Mouse (Mus musculus) brain, embryonic 18.5 days (tissue): ENCODE results near the gene Mfrp.

ENCODE experiments used
- DNase-seq: peaks from one replicate; pipeline ENCODE4 v3.0.0-alpha.2; 2012; ENCODE audit warnings: low read depth, low spot score

Gene Mfrp

GRCm38 (mm10) chr9:44129633-44130032, 28.1 kb downstream of the Mfrp start:
- DNase-seq = no peak

- DNase-seq = no peak
Observed at GRCm38 (mm10) chr9:44130034-44130433, 28.5 kb downstream of the Mfrp start.

GRCm38 (mm10) chr9:44130581-44131275, 29.2 kb downstream of the Mfrp start:
- no peak for DNase-seq

GRCm38 (mm10) chr9:44131276-44131590, 29.7 kb downstream of the Mfrp start:
- DNase-seq = no peak

- DNase-seq = no peak
Observed at GRCm38 (mm10) chr9:44132200-44132599, 30.7 kb downstream of the Mfrp start.

- DNase-seq = no peak
Observed at GRCm38 (mm10) chr9:44133287-44133686, 31.8 kb downstream of the Mfrp start.

DNA sequence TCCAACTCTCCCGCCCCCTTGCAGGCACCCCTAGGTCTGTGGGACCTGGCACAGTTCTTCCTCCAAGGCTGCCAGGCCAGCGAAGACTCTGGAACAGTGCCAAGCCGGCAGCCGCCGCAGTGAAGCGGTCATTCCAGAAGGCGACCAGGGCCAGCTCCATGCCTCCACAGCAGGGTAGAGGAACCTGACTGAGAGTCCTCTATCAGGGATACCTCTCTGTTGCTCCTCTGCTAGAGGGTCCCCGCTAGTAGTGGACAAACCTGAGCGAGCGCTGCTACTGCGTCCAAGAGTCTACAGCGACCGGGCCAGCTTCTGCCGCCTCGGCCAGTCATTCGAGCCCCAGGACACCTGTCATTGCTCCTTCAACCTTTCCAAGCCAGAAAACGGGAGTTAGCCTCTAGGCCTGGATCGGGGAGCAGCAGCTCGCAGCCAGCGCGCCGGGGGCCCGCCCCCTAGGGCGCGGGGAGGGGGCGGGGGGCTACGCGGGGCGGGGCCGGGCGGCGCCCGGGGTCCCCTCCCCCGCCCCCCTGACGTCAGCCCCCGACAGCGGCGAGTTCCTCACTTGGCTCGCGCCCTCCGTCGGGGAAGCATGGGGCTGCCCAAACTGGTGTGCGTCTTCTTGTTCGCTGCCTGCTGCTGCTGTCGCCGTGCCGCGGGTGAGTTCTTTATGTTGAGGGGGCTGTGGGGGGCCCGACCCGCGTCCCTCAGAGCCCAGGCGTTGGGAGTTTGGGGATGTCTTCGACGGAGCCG, 32.7 kb downstream of the Mfrp start, which contains the start of gene Mcam:
Gene Mcam (plus strand): TSS at position 369 of the 750 bp plus-strand sequence.
- DNase-seq = no peak

- DNase-seq = no peak
Observed at GRCm38 (mm10) chr9:44134851-44135730, 33.6 kb downstream of the Mfrp start.

- no peak for DNase-seq
Observed at GRCm38 (mm10) chr9:44135731-44136411, 34.3 kb downstream of the Mfrp start.

GRCm38 (mm10) chr9:44137846-44138245, 36.3 kb downstream of the Mfrp start:
- DNase-seq = no peak

DNA sequence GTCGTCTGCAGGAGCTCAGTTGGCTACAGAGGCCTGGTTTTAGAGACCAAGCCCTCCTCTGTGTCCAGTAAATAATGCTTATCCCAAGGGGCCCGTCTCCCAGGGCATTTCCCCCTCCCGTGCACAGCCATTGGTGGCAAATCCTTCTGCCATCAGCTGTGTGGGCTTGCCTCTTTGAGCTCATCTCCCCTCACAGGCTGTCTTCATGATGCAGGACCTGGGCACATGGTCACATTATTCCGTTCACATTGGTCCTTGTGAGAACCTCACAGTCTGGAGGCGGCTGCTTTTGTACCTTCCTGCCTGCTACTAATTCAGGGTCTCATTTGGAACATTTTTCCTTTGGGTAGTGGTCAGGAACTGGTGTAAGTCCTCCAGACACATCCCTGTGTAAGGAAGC, 40.4 kb downstream of the Mfrp start:
- no peak for DNase-seq

- no peak for DNase-seq
Observed at GRCm38 (mm10) chr9:44143421-44143820, 41.9 kb downstream of the Mfrp start.

- DNase-seq = no peak
Observed at GRCm38 (mm10) chr9:44144023-44144717, 42.6 kb downstream of the Mfrp start.

DNA sequence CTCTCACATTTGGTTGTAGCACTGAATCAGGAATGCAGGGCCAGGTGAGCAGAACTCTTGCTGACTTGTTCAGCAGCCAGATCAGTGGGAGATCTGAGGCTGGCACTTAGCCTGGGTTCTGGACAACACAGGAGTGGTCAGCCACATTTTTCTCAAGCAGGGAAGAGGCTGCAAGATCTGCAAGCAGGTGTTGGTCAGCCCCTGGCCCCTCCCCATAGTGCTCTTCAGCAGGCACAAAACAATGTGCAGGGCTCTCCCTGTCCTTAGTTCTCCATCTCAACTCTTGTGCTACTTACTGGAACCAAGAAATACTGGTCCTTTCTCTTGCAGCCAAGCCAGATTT, 43.2 kb downstream of the Mfrp start:
- DNase-seq = no peak

DNA sequence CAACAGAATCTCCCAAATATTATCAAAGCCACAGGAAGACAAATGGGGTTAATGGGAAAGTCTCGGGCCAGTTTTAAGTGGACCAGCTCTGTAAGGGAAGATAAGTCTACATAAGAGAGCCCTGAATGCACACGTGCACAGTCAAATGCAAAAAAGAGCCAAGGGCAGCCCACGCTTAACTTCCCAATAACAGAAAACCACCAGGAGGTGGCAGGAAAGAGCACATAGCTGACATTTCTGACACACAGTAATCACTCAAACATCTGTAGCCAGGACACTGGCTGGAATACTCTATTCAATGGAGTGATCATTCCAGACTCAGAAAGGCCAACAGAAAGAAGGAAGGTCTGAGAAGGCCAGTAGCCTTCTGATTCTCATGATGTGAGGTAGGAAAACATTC, 45.8 kb downstream of the Mfrp start:
- DNase-seq = no peak
